ENCODE assay signal across 10 mouse cellular contexts in genomic region chr16:84989938-84990337, GRCm38 (mm10).
DNase-seq lines count a peak whose midpoint lies in the region; ATAC-seq and TF ChIP-seq lines count a peak whose summit lies in the region.
"Had no signal": no experiment of that assay in that cellular context is flagged by ENCODE, and none has a peak within 500 bp of the region (broad histone marks: within the 10 kb centered on the region; RNA-seq: fewer than 3 reads in every experiment).

No protein-coding gene starts in this region.

- no peak for TF ChIP-seq CTCF in layer of hippocampus, adult 2 months (conservative IDR thresholded peaks at IDR 0.05)
- no peak for TF ChIP-seq CTCF in heart, postnatal 0 days (IDR thresholded peaks at IDR 0.05; ENCODE audit: low read depth)

- no peak overlapping the region for H3K9ac ChIP-seq in heart, postnatal 0 days (replicated peaks; ENCODE audit: low read depth, low read length)
- H3K9ac ChIP-seq: embryonic facial prominence, embryonic 13.5 days had no signal

- peak overlapping the region; percentile 32; the same call in 1 of the 2 replicates for H3K27ac ChIP-seq in layer of hippocampus, adult 2 months
- H3K27ac ChIP-seq in heart, postnatal 0 days (ENCODE audit: low read depth), result peak overlapping the region; percentile 60
- H3K27ac ChIP-seq: embryonic facial prominence, embryonic 13.5 days had no signal

- H3K4me1 ChIP-seq in heart, postnatal 0 days (ENCODE audit: control insufficient read depth, insufficient read depth), result peaks cover 17% of the 10 kb centered on the region; the same call in 1 of the 2 replicates

- no peak overlapping the region for H3K4me3 ChIP-seq in layer of hippocampus, adult 2 months
- no peak overlapping the region for H3K4me3 ChIP-seq in heart, postnatal 0 days (ENCODE audit: low read depth, low read length)
- H3K4me3 ChIP-seq: embryonic facial prominence, embryonic 13.5 days had no signal

- H3K36me3 ChIP-seq in heart, postnatal 0 days (replicated peaks; ENCODE audit: control insufficient read depth, insufficient read depth, low read length), result peaks cover 15% of the 10 kb centered on the region; the same call in 1 of the 2 replicates

- no peak overlapping the region; the same call in 1 of the 2 replicates for H3K4me2 ChIP-seq in heart, postnatal 0 days (ENCODE audit: low read depth, low read length)
- H3K4me2 ChIP-seq: embryonic facial prominence, embryonic 13.5 days; midbrain, embryonic 11.5 days had no signal

- ATAC-seq in CD4-positive, CD25-positive, alpha-beta regulatory T cell, adult 4 months, result no peak
- ATAC-seq in heart, postnatal 0 days (ENCODE audit: insufficient read depth, low read depth), result peak; percentile 90

- WGBS in heart, postnatal 0 days, result 11% methylated on average over 6 of the region's 6 CpGs

- no peak for TF ChIP-seq EP300 in heart, postnatal 0 days (IDR thresholded peaks at IDR 0.05; ENCODE audit: low read depth)

- no peaks in the 10 kb centered on the region for H3K9me3 ChIP-seq in heart, postnatal 0 days (replicated peaks; ENCODE audit: control insufficient read depth, low read length)
- H3K9me3 ChIP-seq: embryonic facial prominence, embryonic 13.5 days had no signal

- DNase-seq in CD4-positive, CD25-positive, alpha-beta regulatory T cell, adult 2 months (ENCODE audit: low read depth, low spot score), result peak; percentile 8
- no peak for DNase-seq in layer of hippocampus, adult 2 months (ENCODE audit: low spot score in 2 of 2)
- no peak for DNase-seq in layer of hippocampus, adult 18-20 months (ENCODE audit: low spot score in 2 of 2)
- DNase-seq in heart, postnatal 0 days (ENCODE audit: low spot score), result peak; percentile 63
- DNase-seq in naive thymus-derived CD4-positive, alpha-beta T cell, adult 2 months (ENCODE audit: low read depth), result peak; percentile 53
- DNase-seq in thymus, postnatal 10 days (ENCODE audit: low spot score in 2 of 2), result no peak
- no peak for DNase-seq in urinary bladder, adult 18-20 months (ENCODE audit: low spot score in 2 of 2)

- no peaks in the 10 kb centered on the region for H3K27me3 ChIP-seq in heart, postnatal 0 days (ENCODE audit: control insufficient read depth, insufficient read depth, low read length)
- H3K27me3 ChIP-seq: embryonic facial prominence, embryonic 13.5 days had no signal

Comparison
In these comparisons a context has a peak if more than half of its experiments do, and no peak if none do; other contexts are left out.
1. DNase-seq: peak in CD4-positive, CD25-positive, alpha-beta regulatory T cell, adult 2 months (single experiment), heart, postnatal 0 days (single experiment) and naive thymus-derived CD4-positive, alpha-beta T cell, adult 2 months (single experiment); none in layer of hippocampus, adult 2 months (0 of 2), layer of hippocampus, adult 18-20 months (0 of 2), thymus, postnatal 10 days (0 of 2) and urinary bladder, adult 18-20 months (0 of 2).